Mouse (Mus musculus): ENCODE measurements around the gene Rnf216. TPM values are rescaled to one million over a fixed set of nuclear protein-coding genes. Genes with fewer than 3 reads are reported as not detected.

Gene Rnf216
- total and polyA plus RNA-seq, 2 experiments from 2014 or later, result 29.3 to 41.0 TPM

GRCm38 (mm10) chr5:143103231-143103630 is 9.6 kb downstream of the Rnf216 start:
- Histone ChIP-seq H3K9ac (no peak overlapping the region), H3K27me3 (ENCODE audit: insufficient read depth, low read length) (no peaks in the 10 kb centered on the region), H3K9me3 (ENCODE audit: low read length) (no peaks in the 10 kb centered on the region), H3K4me2 (ENCODE audit: low read depth) (no peak overlapping the region), H3K36me3 (ENCODE audit: insufficient read depth) (no peaks in the 10 kb centered on the region), H3K4me3 (ENCODE audit: low read depth, low read length) (no peak overlapping the region), H3K27ac (ENCODE audit: low read depth, low read length) (no peak overlapping the region), H3K4me1 (ENCODE audit: insufficient read depth) (no peaks in the 10 kb centered on the region)
- WGBS, result 96% methylated on average over 2 of the region's 2 CpGs
- TF ChIP-seq CTCF (IDR thresholded peaks at IDR 0.05; ENCODE audit: low read depth), result no peak
- no peak for ATAC-seq
- no peak for DNase-seq

DNA sequence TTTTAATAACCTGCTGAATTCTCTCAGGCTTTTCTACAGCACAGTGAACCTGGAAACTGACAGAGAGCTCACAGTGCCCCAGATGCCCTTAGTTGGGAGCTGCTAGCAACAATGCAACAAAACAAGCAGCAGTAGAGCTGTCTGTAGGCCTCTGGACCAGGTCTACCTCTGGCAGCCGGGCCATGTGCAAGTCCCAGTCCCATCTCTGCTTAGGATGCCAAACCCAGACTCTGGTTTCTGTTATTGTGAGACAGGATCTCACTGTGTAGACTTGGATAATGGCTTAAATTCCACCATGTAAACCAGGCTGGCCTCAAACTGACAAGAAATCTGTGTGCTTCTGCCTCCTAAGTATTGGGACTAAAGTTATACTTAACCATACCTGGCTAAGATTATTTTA is 11.2 kb downstream of the Rnf216 start:
- H3K27me3 ChIP-seq (ENCODE audit: insufficient read depth, low read length), result no peaks in the 10 kb centered on the region
- H3K27ac ChIP-seq (ENCODE audit: low read depth, low read length), result no peak overlapping the region
- no peak for TF ChIP-seq CTCF (IDR thresholded peaks at IDR 0.05; ENCODE audit: low read depth)
- WGBS, result 84% methylated on average over 1 of the region's 1 CpGs
- no peak overlapping the region for H3K4me3 ChIP-seq (ENCODE audit: low read depth, low read length)
- H3K4me2 ChIP-seq (ENCODE audit: low read depth), result no peak overlapping the region
- no peaks in the 10 kb centered on the region for H3K4me1 ChIP-seq (ENCODE audit: insufficient read depth)
- ATAC-seq (no peak), DNase-seq (no peak)
- H3K36me3 ChIP-seq (ENCODE audit: insufficient read depth), result no peaks in the 10 kb centered on the region
- H3K9me3 ChIP-seq (ENCODE audit: low read length), result no peaks in the 10 kb centered on the region
- no peak overlapping the region for H3K9ac ChIP-seq

DNA sequence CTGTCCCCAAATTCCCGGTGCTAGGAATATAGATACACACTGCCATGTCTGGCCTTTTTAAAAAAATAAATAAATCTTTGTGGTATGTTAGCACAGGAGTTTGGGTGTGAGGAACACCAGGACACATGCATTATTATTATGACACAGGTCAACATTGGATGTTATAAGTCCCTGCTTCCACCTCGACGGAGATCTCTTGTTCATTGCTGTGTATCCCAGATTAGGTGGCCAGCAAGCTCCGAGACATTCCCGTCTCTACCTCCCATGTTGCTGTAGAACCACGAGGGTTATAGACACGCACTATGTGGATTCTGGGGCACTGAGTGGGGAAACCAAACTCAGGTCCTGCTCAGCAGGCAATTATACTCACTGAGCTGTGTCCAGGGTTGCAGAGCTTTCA is 17.5 kb downstream of the Rnf216 start:
- peaks cover 17% of the 10 kb centered on the region; the same call in 1 of the 2 replicates for H3K36me3 ChIP-seq (ENCODE audit: insufficient read depth)
- no peak overlapping the region for H3K4me3 ChIP-seq (ENCODE audit: low read depth, low read length)
- H3K27ac ChIP-seq (ENCODE audit: low read depth, low read length), result no peak overlapping the region
- WGBS, result 92% methylated on average over 7 of the region's 7 CpGs
- H3K9ac ChIP-seq, result no peak overlapping the region
- DNase-seq (no peak), ATAC-seq (no peak)
- TF ChIP-seq CTCF (IDR thresholded peaks at IDR 0.05; ENCODE audit: low read depth), result no peak
- no peaks in the 10 kb centered on the region for H3K9me3 ChIP-seq (ENCODE audit: low read length)
- no peaks in the 10 kb centered on the region for H3K4me1 ChIP-seq (ENCODE audit: insufficient read depth)
- no peaks in the 10 kb centered on the region for H3K27me3 ChIP-seq (ENCODE audit: insufficient read depth, low read length)
- no peak overlapping the region for H3K4me2 ChIP-seq (ENCODE audit: low read depth)

DNA sequence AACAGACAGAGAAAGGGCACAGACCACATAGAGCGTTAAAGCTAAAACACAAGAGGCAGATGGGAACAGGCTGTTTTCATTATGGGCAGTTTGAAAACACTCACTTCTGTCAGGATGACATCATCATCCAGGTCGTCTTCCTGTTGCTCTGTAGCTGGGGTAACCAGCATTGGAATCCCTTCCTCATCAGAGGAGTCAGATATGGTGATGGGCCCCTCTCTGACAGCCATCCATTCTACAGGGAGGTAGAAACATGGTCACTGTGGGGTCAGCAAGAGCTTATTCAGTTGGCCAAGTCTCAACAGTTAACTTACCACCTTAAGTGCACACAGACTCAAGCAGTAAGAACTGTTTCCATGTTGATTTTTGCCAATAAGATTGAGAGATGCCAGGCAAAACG is 19.9 kb downstream of the Rnf216 start:
- no peak overlapping the region for H3K4me3 ChIP-seq (ENCODE audit: low read depth, low read length)
- 63% methylated on average over 3 of the region's 3 CpGs for WGBS
- no peak for TF ChIP-seq CTCF (IDR thresholded peaks at IDR 0.05; ENCODE audit: low read depth)

GRCm38 (mm10) chr5:143084898-143085297 is 27.9 kb downstream of the Rnf216 start:
- Histone ChIP-seq H3K4me3 (ENCODE audit: low read depth, low read length) (no peak overlapping the region), H3K27ac (ENCODE audit: low read depth, low read length) (no peak overlapping the region), H3K4me2 (ENCODE audit: low read depth) (no peak overlapping the region), H3K36me3 (ENCODE audit: insufficient read depth) (peaks cover 52% of the 10 kb centered on the region), H3K27me3 (ENCODE audit: insufficient read depth, low read length) (no peaks in the 10 kb centered on the region), H3K9me3 (ENCODE audit: low read length) (no peaks in the 10 kb centered on the region), H3K9ac (no peak overlapping the region), H3K4me1 (ENCODE audit: insufficient read depth) (no peaks in the 10 kb centered on the region)
- ATAC-seq (no peak), DNase-seq (peak; percentile 58)
- 64% methylated on average over 4 of the region's 4 CpGs for WGBS
- peak; percentile 73 for TF ChIP-seq CTCF (IDR thresholded peaks at IDR 0.05; ENCODE audit: low read depth)

More for the DNA sequence above, 19.9 kb downstream of the Rnf216 start:
- no peak overlapping the region for H3K4me2 ChIP-seq (ENCODE audit: low read depth)
- H3K36me3 ChIP-seq (ENCODE audit: insufficient read depth), result peaks cover 34% of the 10 kb centered on the region
- H3K4me1 ChIP-seq (ENCODE audit: insufficient read depth), result no peaks in the 10 kb centered on the region
- H3K27me3 ChIP-seq (ENCODE audit: insufficient read depth, low read length), result no peaks in the 10 kb centered on the region
- DNase-seq (no peak), ATAC-seq (no peak)
- H3K9me3 ChIP-seq (ENCODE audit: low read length), result no peaks in the 10 kb centered on the region
- H3K27ac ChIP-seq (ENCODE audit: low read depth, low read length), result no peak overlapping the region
- H3K9ac ChIP-seq, result no peak overlapping the region

DNA sequence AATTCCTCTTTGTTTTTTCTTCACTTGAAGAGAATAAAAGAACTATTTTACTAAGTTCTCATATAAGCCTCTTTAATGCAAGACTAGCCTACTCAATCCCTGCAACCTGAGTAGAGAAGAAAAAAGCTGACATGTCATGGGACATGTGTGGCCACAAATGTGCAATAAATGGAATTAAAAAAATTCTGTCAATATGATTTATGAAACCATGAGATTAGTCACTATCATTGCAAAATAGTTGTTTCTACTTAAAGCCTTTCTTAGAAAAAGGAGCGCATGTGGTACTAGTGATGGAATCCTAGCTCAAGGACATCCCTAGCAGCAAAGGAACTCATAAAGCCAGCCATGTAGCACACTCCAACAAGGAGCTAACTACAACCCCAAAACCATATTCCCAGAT is 33.0 kb downstream of the Rnf216 start:
- DNase-seq, result no peak
- Histone ChIP-seq H3K9me3 (ENCODE audit: low read length) (no peaks in the 10 kb centered on the region), H3K4me1 (ENCODE audit: insufficient read depth) (no peaks in the 10 kb centered on the region), H3K9ac (no peak overlapping the region), H3K27me3 (ENCODE audit: insufficient read depth, low read length) (no peaks in the 10 kb centered on the region), H3K36me3 (ENCODE audit: insufficient read depth) (peaks cover 45% of the 10 kb centered on the region), H3K4me2 (ENCODE audit: low read depth) (no peak overlapping the region), H3K27ac (ENCODE audit: low read depth, low read length) (no peak overlapping the region), H3K4me3 (ENCODE audit: low read depth, low read length) (no peak overlapping the region)
- ATAC-seq, result no peak
- WGBS, result 96% methylated on average over 1 of the region's 1 CpGs
- TF ChIP-seq CTCF (IDR thresholded peaks at IDR 0.05; ENCODE audit: low read depth), result no peak

DNA sequence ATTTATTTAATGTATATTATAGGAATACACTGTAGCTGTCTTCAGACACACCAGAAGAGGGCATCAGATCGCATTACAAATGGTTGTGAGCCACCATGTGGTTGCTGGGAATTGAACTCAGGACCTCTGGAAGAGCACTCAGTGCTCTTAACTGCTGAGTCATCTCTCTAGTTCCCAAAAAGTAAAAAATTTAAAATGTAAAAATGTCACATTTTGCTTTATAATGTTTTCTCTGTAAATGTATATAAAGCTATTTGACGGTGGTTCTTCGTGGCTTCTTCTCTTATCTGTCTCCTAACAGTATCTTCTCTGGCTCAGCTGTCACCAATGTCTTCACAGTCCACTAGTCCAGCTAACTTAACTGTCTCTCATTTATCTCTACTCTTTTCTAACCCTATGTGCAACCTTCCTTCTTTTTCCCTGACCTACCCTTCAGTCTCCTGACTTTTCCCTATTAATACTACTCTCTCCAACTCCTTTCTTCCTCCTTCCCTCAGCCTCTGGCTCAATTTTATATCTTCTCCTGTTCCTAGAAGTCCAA is 36.1 kb downstream of the Rnf216 start:
- H3K4me1 ChIP-seq (ENCODE audit: insufficient read depth), result no peaks in the 10 kb centered on the region
- H3K4me3 ChIP-seq (ENCODE audit: low read depth, low read length), result no peak overlapping the region
- no peak for DNase-seq
- no peak for TF ChIP-seq CTCF (IDR thresholded peaks at IDR 0.05; ENCODE audit: low read depth)
- H3K36me3 ChIP-seq (ENCODE audit: insufficient read depth), result peaks cover 54% of the 10 kb centered on the region
- no peak overlapping the region for H3K27ac ChIP-seq (ENCODE audit: low read depth, low read length)
- 99% methylated on average over 3 of the region's 3 CpGs for WGBS
- ATAC-seq, result no peak
- H3K9me3 ChIP-seq (ENCODE audit: low read length), result no peaks in the 10 kb centered on the region
- H3K9ac ChIP-seq, result no peak overlapping the region
- no peak overlapping the region for H3K4me2 ChIP-seq (ENCODE audit: low read depth)
- no peaks in the 10 kb centered on the region for H3K27me3 ChIP-seq (ENCODE audit: insufficient read depth, low read length)
